Mouse (Mus musculus) hindbrain, embryonic 10.5 days (tissue): ENCODE data around the gene Lrrc73. TPM values are rescaled to one million over a fixed set of nuclear protein-coding genes. Genes with fewer than 3 reads are reported as not detected.
A peak's percentile ranks its signal among the peaks of the same experiment; 100 is the strongest.

Experiments used
- DNase-seq: peaks from one replicate; pipeline ENCODE4 v3.0.0-alpha.2; 2017; ENCODE audit warnings: low spot score
- H3K27ac ChIP-seq: fragments of 300-500 bp; sonication (generic); 2 replicates; pipeline ENCODE4 v1.5.1; 2016; ENCODE audit warnings: mild to moderate bottlenecking, moderate library complexity
- H3K27me3 ChIP-seq: fragments of 300-500 bp; sonication (generic); 2 replicates; pipeline ENCODE4 v1.6.1; 2016; ENCODE audit warnings: mild to moderate bottlenecking; ENCODE audit not compliant: poor library complexity, insufficient read depth, severe bottlenecking
- H3K36me3 ChIP-seq: fragments of 300-500 bp; sonication (generic); 2 replicates; pipeline ENCODE4 v1.6.1; 2016; ENCODE audit warnings: mild to moderate bottlenecking, moderate library complexity
- H3K4me1 ChIP-seq: fragments of 300-500 bp; sonication (generic); replicated peaks from 2 replicates; pipeline ENCODE4 v1.6.1; 2016; ENCODE audit warnings: mild to moderate bottlenecking
- H3K4me3 ChIP-seq: fragments of 300-500 bp; sonication (generic); 2 replicates; pipeline ENCODE4 v1.5.1; 2016; ENCODE audit warnings: mild to moderate bottlenecking, moderate library complexity
- H3K9me3 ChIP-seq: fragments of 300-500 bp; sonication (generic); 2 replicates; pipeline ENCODE4 v1.6.1; 2016; ENCODE audit warnings: mild to moderate bottlenecking, moderate library complexity
- WGBS: fragments of 180-500 bp; shearing (Covaris S2); methylation state at CpG from one replicate; pipeline ENCODE4 v1.1.7; 2016; 5-methylcytosine and 5-hydroxymethylcytosine counted together
- polyA plus RNA-seq: library from polyadenylated mRNA; unstranded; fragments of >200 nt; fragmentation: Nextera tagmentation; extraction: Ambion mirVana; gene quantifications from 2 replicates; pipeline ENCODE4 v1.2.1, GENCODE M21; 2016

Gene Lrrc73
- polyA plus RNA-seq, 1 experiment from 2014 or later = 3.8 TPM

- H3K36me3 ChIP-seq = peaks cover 79% of the 10 kb centered on the region
- H3K4me3 ChIP-seq = 0 out of 2 replicates have a peak overlapping the region, but pooled peaks have one; percentile 9
- no peak for DNase-seq
- no peaks in the 10 kb centered on the region for H3K27me3 ChIP-seq
- 83% methylated on average over 10 of the region's 10 CpGs for WGBS
- peaks cover 22% of the 10 kb centered on the region for H3K4me1 ChIP-seq
- H3K27ac ChIP-seq = no peak overlapping the region
- no peaks in the 10 kb centered on the region for H3K9me3 ChIP-seq
Observed at GRCm38 (mm10) chr17:46244579-46244978, 8.8 kb upstream of the Lrrc73 start.

GRCm38 (mm10) chr17:46247512-46248188, 5.7 kb upstream of the Lrrc73 start, which contains the start of the genes Polr1c and Yipf3:
Gene Polr1c (minus strand): TSS chr17:46248054.
Gene Yipf3 (plus strand): TSS chr17:46248080.
- Histone ChIP-seq H3K27ac (peak within 1 kb of the TSS; percentile 94), H3K27me3 (no peaks in the 10 kb centered on the region), H3K4me3 (peak within 1 kb of the TSS; percentile 98), H3K36me3 (peaks cover 79% of the 10 kb centered on the region), H3K4me1 (peaks cover 22% of the 10 kb centered on the region), H3K9me3 (no peaks in the 10 kb centered on the region)
- peak; percentile 96 for DNase-seq
- WGBS = under 1% methylated on average over 53 of the region's 53 CpGs

GRCm38 (mm10) chr17:46248189-46248522, 5.2 kb upstream of the Lrrc73 start:
- H3K4me3 ChIP-seq = peak overlapping the region; percentile 98
- H3K27ac ChIP-seq = peak overlapping the region; percentile 94
- no peaks in the 10 kb centered on the region for H3K9me3 ChIP-seq
- no peaks in the 10 kb centered on the region for H3K27me3 ChIP-seq
- 1% methylated on average over 37 of the region's 37 CpGs for WGBS
- H3K36me3 ChIP-seq = peaks cover 74% of the 10 kb centered on the region
- peaks cover 27% of the 10 kb centered on the region for H3K4me1 ChIP-seq
- DNase-seq = no peak

- H3K36me3 ChIP-seq = peaks cover 43% of the 10 kb centered on the region
- no peaks in the 10 kb centered on the region for H3K9me3 ChIP-seq
- no peak for DNase-seq
- H3K27ac ChIP-seq = no peak overlapping the region
- peaks cover 23% of the 10 kb centered on the region for H3K27me3 ChIP-seq
- WGBS = 83% methylated on average over 7 of the region's 7 CpGs
- H3K4me3 ChIP-seq = 0 out of 2 replicates have a peak overlapping the region, but pooled peaks have one; percentile 11
- H3K4me1 ChIP-seq = peaks cover 51% of the 10 kb centered on the region
Observed at GRCm38 (mm10) chr17:46251174-46251573, 2.2 kb upstream of the Lrrc73 start.

GRCm38 (mm10) chr17:46252571-46253451, 520 bp upstream of the Lrrc73 start:
- Histone ChIP-seq H3K27me3 (peaks cover 29% of the 10 kb centered on the region), H3K4me3 (peak overlapping the region; percentile 80), H3K9me3 (0 out of 2 replicates have a peak, but pooled peaks cover 4% of the 10 kb centered on the region), H3K36me3 (peaks cover 52% of the 10 kb centered on the region), H3K4me1 (peaks cover 42% of the 10 kb centered on the region), H3K27ac (no peak overlapping the region)
- DNase-seq = peak; percentile 43
- 54% methylated on average over 14 of the region's 14 CpGs for WGBS

- Histone ChIP-seq H3K27me3 (peaks cover 29% of the 10 kb centered on the region), H3K4me1 (peaks cover 34% of the 10 kb centered on the region), H3K4me3 (peak overlapping the region; percentile 80), H3K36me3 (peaks cover 63% of the 10 kb centered on the region), H3K27ac (peak overlapping the region; percentile 82), H3K9me3 (0 out of 2 replicates have a peak, but pooled peaks cover 4% of the 10 kb centered on the region)
- 1% methylated on average over 53 of the region's 54 CpGs for WGBS
- DNase-seq = no peak
Observed at GRCm38 (mm10) chr17:46254106-46254505, 775 bp downstream of the Lrrc73 start.

GRCm38 (mm10) chr17:46255147-46255546, 1.8 kb downstream of the Lrrc73 start:
- Histone ChIP-seq H3K36me3 (peaks cover 63% of the 10 kb centered on the region), H3K27ac (no peak overlapping the region), H3K4me3 (peak overlapping the region; percentile 80; the same call in 1 of the 2 replicates), H3K4me1 (peaks cover 28% of the 10 kb centered on the region), H3K9me3 (0 out of 2 replicates have a peak, but pooled peaks cover 4% of the 10 kb centered on the region), H3K27me3 (peaks cover 29% of the 10 kb centered on the region)
- DNase-seq = no peak
- WGBS = 35% methylated on average over 6 of the region's 6 CpGs

- 88% methylated on average over 30 of the region's 30 CpGs for WGBS
- H3K4me1 ChIP-seq = peaks cover 21% of the 10 kb centered on the region
Observed at GRCm38 (mm10) chr17:46258279-46259053, 5.1 kb downstream of the Lrrc73 start.

GRCm38 (mm10) chr17:46259675-46260074, 6.3 kb downstream of the Lrrc73 start:
- Histone ChIP-seq H3K9me3 (0 out of 2 replicates have a peak, but pooled peaks cover 4% of the 10 kb centered on the region), H3K27me3 (peaks cover 20% of the 10 kb centered on the region), H3K4me3 (no peak overlapping the region), H3K27ac (no peak overlapping the region), H3K36me3 (peaks cover 84% of the 10 kb centered on the region), H3K4me1 (peaks cover 9% of the 10 kb centered on the region)
- no peak for DNase-seq
- WGBS = 93% methylated on average over 17 of the region's 17 CpGs

More at GRCm38 (mm10) chr17:46258279-46259053, 5.1 kb downstream of the Lrrc73 start:
- DNase-seq = no peak
- H3K27me3 ChIP-seq = peaks cover 29% of the 10 kb centered on the region
- H3K4me3 ChIP-seq = no peak overlapping the region
- 0 out of 2 replicates have a peak, but pooled peaks cover 4% of the 10 kb centered on the region for H3K9me3 ChIP-seq
- H3K36me3 ChIP-seq = peaks cover 72% of the 10 kb centered on the region
- H3K27ac ChIP-seq = no peak overlapping the region

- WGBS = 96% methylated on average over 5 of the region's 5 CpGs
- no peak for DNase-seq
- H3K36me3 ChIP-seq = peaks cover 100% of the 10 kb centered on the region
Observed at GRCm38 (mm10) chr17:46262201-46262694, 8.9 kb downstream of the Lrrc73 start.

GRCm38 (mm10) chr17:46265502-46265901, 12.2 kb downstream of the Lrrc73 start:
- no peak overlapping the region for H3K4me3 ChIP-seq
- H3K9me3 ChIP-seq = no peaks in the 10 kb centered on the region
- no peaks in the 10 kb centered on the region for H3K27me3 ChIP-seq
- H3K4me1 ChIP-seq = peaks cover 16% of the 10 kb centered on the region
- WGBS = 83% methylated on average over 12 of the region's 12 CpGs
- DNase-seq = no peak
- peaks cover 99% of the 10 kb centered on the region for H3K36me3 ChIP-seq
- H3K27ac ChIP-seq = no peak overlapping the region

More at GRCm38 (mm10) chr17:46262201-46262694, 8.9 kb downstream of the Lrrc73 start:
- H3K9me3 ChIP-seq = no peaks in the 10 kb centered on the region
- H3K27ac ChIP-seq = no peak overlapping the region
- no peak overlapping the region for H3K4me3 ChIP-seq
- H3K27me3 ChIP-seq = no peaks in the 10 kb centered on the region
- H3K4me1 ChIP-seq = peaks cover 15% of the 10 kb centered on the region
